Mouse (Mus musculus): ENCODE data around the gene Vgll1. TPM values are rescaled to one million over a fixed set of nuclear protein-coding genes. Genes with fewer than 3 reads are reported as not detected.
A peak's percentile ranks its signal among the peaks of the same experiment; 100 is the strongest.

The Vgll1 gene
- total and polyA plus RNA-seq, 2 experiments from 2014 or later: not detected

GRCm38 (mm10) chrX:57103415-57103814 lies 15.5 kb downstream of the Vgll1 start:
- DNase-seq: no peak

DNA sequence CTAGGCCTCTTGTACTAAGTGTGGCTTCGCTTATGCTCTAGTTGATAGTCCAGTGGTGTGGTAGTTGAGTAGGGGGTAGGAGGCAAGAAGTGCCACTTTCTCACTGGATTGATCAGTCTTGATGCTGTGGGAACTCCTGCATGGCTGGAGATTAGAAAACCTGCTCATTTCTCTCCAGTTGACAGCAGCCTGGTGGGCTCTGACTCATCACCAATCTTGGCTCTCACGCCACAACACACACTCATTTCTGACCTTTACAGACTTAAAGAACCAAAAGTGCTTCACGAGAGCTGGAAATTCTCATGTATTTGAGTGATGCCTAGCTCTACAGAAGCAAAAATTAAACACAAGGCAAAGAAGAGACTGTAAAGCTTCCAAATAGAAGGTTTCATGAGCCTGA lies 19.1 kb downstream of the Vgll1 start:
- H3K9ac ChIP-seq: no peak overlapping the region
- no peaks in the 10 kb centered on the region for H3K27me3 ChIP-seq (ENCODE audit: insufficient read depth, low read length)
- H3K36me3 ChIP-seq (ENCODE audit: insufficient read depth): no peaks in the 10 kb centered on the region
- WGBS: 82% methylated on average over 3 of the region's 3 CpGs
- ATAC-seq (no peak), DNase-seq (no peak)
- no peaks in the 10 kb centered on the region for H3K9me3 ChIP-seq (ENCODE audit: low read length)
- TF ChIP-seq CTCF (IDR thresholded peaks at IDR 0.05; ENCODE audit: low read depth): no peak
- H3K4me1 ChIP-seq (ENCODE audit: insufficient read depth): no peaks in the 10 kb centered on the region
- no peak overlapping the region for H3K4me2 ChIP-seq (ENCODE audit: low read depth)
- no peak overlapping the region for H3K27ac ChIP-seq (ENCODE audit: low read depth, low read length)
- no peak overlapping the region for H3K4me3 ChIP-seq (ENCODE audit: low read depth, low read length)

More at GRCm38 (mm10) chrX:57103415-57103814, 15.5 kb downstream of the Vgll1 start:
- Histone ChIP-seq H3K4me3 (ENCODE audit: low read depth, low read length) (no peak overlapping the region), H3K36me3 (ENCODE audit: insufficient read depth) (no peaks in the 10 kb centered on the region), H3K27ac (ENCODE audit: low read depth, low read length) (no peak overlapping the region), H3K4me1 (ENCODE audit: insufficient read depth) (no peaks in the 10 kb centered on the region), H3K27me3 (ENCODE audit: insufficient read depth, low read length) (no peaks in the 10 kb centered on the region), H3K9ac (no peak overlapping the region), H3K9me3 (ENCODE audit: low read length) (no peaks in the 10 kb centered on the region), H3K4me2 (ENCODE audit: low read depth) (no peak overlapping the region)
- no peak for TF ChIP-seq CTCF (IDR thresholded peaks at IDR 0.05; ENCODE audit: low read depth)
- peak; percentile 82 for ATAC-seq
- 62% methylated on average over 1 of the region's 1 CpGs for WGBS

DNA sequence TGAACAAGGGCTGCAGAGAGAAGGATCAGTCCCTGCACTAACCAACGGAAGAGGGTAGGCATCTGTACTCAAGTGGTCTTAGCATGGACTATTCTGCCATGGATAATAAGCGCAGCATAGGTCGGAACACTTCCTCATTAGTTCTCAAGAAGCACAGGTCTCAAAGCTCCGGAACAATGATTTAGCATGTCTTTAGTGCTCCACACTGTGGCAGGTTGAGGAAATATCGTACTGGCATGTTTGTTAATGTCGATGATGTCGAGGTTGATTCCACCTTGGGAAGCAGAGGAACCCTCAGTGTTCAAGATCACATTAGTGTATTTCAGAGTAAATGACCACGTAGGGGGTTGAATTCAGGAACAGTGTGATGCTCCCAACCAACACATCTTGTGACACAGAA lies 30.2 kb downstream of the Vgll1 start:
- Histone ChIP-seq H3K27ac (ENCODE audit: low read depth, low read length) (no peak overlapping the region), H3K9me3 (ENCODE audit: low read length) (no peaks in the 10 kb centered on the region), H3K36me3 (ENCODE audit: insufficient read depth) (no peaks in the 10 kb centered on the region), H3K9ac (no peak overlapping the region), H3K27me3 (ENCODE audit: insufficient read depth, low read length) (no peaks in the 10 kb centered on the region), H3K4me3 (ENCODE audit: low read depth, low read length) (no peak overlapping the region), H3K4me2 (ENCODE audit: low read depth) (no peak overlapping the region), H3K4me1 (ENCODE audit: insufficient read depth) (no peaks in the 10 kb centered on the region)
- ATAC-seq (no peak), DNase-seq (no peak)
- 80% methylated on average over 8 of the region's 8 CpGs for WGBS
- 0 out of 2 replicates have a peak, but pooled peaks have one; percentile 2 for TF ChIP-seq CTCF (IDR thresholded peaks at IDR 0.05; ENCODE audit: low read depth)

- no peak overlapping the region for H3K27ac ChIP-seq (ENCODE audit: low read depth, low read length)
- WGBS: 84% methylated on average over 1 of the region's 1 CpGs
- DNase-seq: no peak
- no peak for ATAC-seq
- no peak overlapping the region for H3K4me3 ChIP-seq (ENCODE audit: low read depth, low read length)
- peak; percentile 30; the same call in 1 of the 2 replicates for TF ChIP-seq CTCF (IDR thresholded peaks at IDR 0.05; ENCODE audit: low read depth)
- H3K36me3 ChIP-seq (ENCODE audit: insufficient read depth): no peaks in the 10 kb centered on the region
- no peak overlapping the region for H3K4me2 ChIP-seq (ENCODE audit: low read depth)
- H3K9me3 ChIP-seq (ENCODE audit: low read length): no peaks in the 10 kb centered on the region
- H3K4me1 ChIP-seq (ENCODE audit: insufficient read depth): no peaks in the 10 kb centered on the region
- H3K27me3 ChIP-seq (ENCODE audit: insufficient read depth, low read length): no peaks in the 10 kb centered on the region
- no peak overlapping the region for H3K9ac ChIP-seq
Observed at GRCm38 (mm10) chrX:57120768-57121167, 32.9 kb downstream of the Vgll1 start.

DNA sequence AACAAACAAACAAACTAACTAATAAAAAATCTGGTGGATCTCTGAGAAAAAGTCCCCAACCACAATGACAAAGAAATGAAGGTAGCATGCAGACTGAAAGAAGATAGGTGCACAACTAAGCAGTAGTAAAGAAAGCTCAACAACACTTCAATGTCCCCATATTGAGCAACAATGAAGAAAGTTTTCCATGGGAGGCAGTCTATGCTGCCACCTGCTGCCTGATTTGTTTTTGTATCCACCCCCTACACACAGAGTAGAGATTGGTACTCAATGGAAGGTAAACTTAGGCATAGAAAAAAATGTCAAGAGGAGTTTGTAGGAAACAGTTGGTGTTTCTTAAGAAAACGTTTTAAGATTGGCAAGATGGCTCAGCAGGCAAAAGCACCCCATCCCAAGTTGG lies 42.7 kb downstream of the Vgll1 start:
- no peaks in the 10 kb centered on the region for H3K4me1 ChIP-seq (ENCODE audit: insufficient read depth)
- ATAC-seq (no peak), DNase-seq (no peak)
- no peaks in the 10 kb centered on the region for H3K27me3 ChIP-seq (ENCODE audit: insufficient read depth, low read length)
- no peak overlapping the region for H3K27ac ChIP-seq (ENCODE audit: low read depth, low read length)
- 29% methylated on average over 1 of the region's 1 CpGs for WGBS
- no peak for TF ChIP-seq CTCF (IDR thresholded peaks at IDR 0.05; ENCODE audit: low read depth)
- H3K4me2 ChIP-seq (ENCODE audit: low read depth): no peak overlapping the region
- no peaks in the 10 kb centered on the region for H3K36me3 ChIP-seq (ENCODE audit: insufficient read depth)
- H3K9ac ChIP-seq: no peak overlapping the region
- no peaks in the 10 kb centered on the region for H3K9me3 ChIP-seq (ENCODE audit: low read length)
- H3K4me3 ChIP-seq (ENCODE audit: low read depth, low read length): no peak overlapping the region

- TF ChIP-seq CTCF (IDR thresholded peaks at IDR 0.05; ENCODE audit: low read depth): no peak
Observed at GRCm38 (mm10) chrX:57137627-57138026, 49.7 kb downstream of the Vgll1 start.

GRCm38 (mm10) chrX:57153520-57153919 lies 65.6 kb downstream of the Vgll1 start:
- Histone ChIP-seq H3K36me3 (ENCODE audit: insufficient read depth) (no peaks in the 10 kb centered on the region), H3K4me2 (ENCODE audit: low read depth) (no peak overlapping the region), H3K9ac (no peak overlapping the region), H3K27ac (ENCODE audit: low read depth, low read length) (no peak overlapping the region), H3K4me3 (ENCODE audit: low read depth, low read length) (no peak overlapping the region), H3K9me3 (ENCODE audit: low read length) (no peaks in the 10 kb centered on the region), H3K27me3 (ENCODE audit: insufficient read depth, low read length) (no peaks in the 10 kb centered on the region), H3K4me1 (ENCODE audit: insufficient read depth) (no peaks in the 10 kb centered on the region)
- ATAC-seq: no peak
- TF ChIP-seq CTCF (IDR thresholded peaks at IDR 0.05; ENCODE audit: low read depth): no peak
- WGBS: 84% methylated on average over 1 of the region's 1 CpGs
- no peak for DNase-seq

More at GRCm38 (mm10) chrX:57137627-57138026, 49.7 kb downstream of the Vgll1 start:
- no peak overlapping the region for H3K4me3 ChIP-seq (ENCODE audit: low read depth, low read length)
- no peak for DNase-seq
- no peak overlapping the region for H3K27ac ChIP-seq (ENCODE audit: low read depth, low read length)
- H3K9ac ChIP-seq: no peak overlapping the region
- H3K36me3 ChIP-seq (ENCODE audit: insufficient read depth): no peaks in the 10 kb centered on the region
- H3K4me2 ChIP-seq (ENCODE audit: low read depth): no peak overlapping the region
- H3K9me3 ChIP-seq (ENCODE audit: low read length): no peaks in the 10 kb centered on the region
- H3K4me1 ChIP-seq (ENCODE audit: insufficient read depth): no peaks in the 10 kb centered on the region
- no peaks in the 10 kb centered on the region for H3K27me3 ChIP-seq (ENCODE audit: insufficient read depth, low read length)
- ATAC-seq: no peak

Other genes with a start within 250 kb of the Vgll1 start
- gene Adgrg4, start 217.9 kb upstream of the Vgll1 start, total RNA-seq (2014; rRNA removed): not detected in 2 replicates
- gene Adgrg4, start 217.9 kb upstream of the Vgll1 start, polyA plus RNA-seq (2015; fragmentation: Nextera tagmentation; extraction: Ambion mirVana): not detected in 2 replicates
- gene Brs3, start 45.0 kb upstream of the Vgll1 start, total RNA-seq (2014; rRNA removed): 0.85 and 0.90 TPM in 2 replicates
- gene Brs3, start 45.0 kb upstream of the Vgll1 start, polyA plus RNA-seq (2015; fragmentation: Nextera tagmentation; extraction: Ambion mirVana): 0.80 and 1.1 TPM in 2 replicates
- 57.8 and 69.3 TPM in 2 replicates for gene Htatsf1, start 34.5 kb upstream of the Vgll1 start, total RNA-seq (2014; rRNA removed)
- 96.3 and 109 TPM in 2 replicates for gene Htatsf1, start 34.5 kb upstream of the Vgll1 start, polyA plus RNA-seq (2015; fragmentation: Nextera tagmentation; extraction: Ambion mirVana)
- not detected in 2 replicates for gene Cd40lg, start 124.0 kb downstream of the Vgll1 start, total RNA-seq (2014; rRNA removed)
- not detected in 2 replicates for gene Cd40lg, start 124.0 kb downstream of the Vgll1 start, polyA plus RNA-seq (2015; fragmentation: Nextera tagmentation; extraction: Ambion mirVana)

Data from forebrain, postnatal 0 days (tissue).